Mouse (Mus musculus): ENCODE results near the gene Hist1h2ae. TPM values are rescaled to one million over a fixed set of nuclear protein-coding genes. Genes with fewer than 3 reads are reported as not detected.
"Not testable (repeated sequence)": the region's sequence is repeated elsewhere in the genome, so short reads cannot be mapped to it uniquely, and the experiment has no call there.

Gene Hist1h2ae
- polyA plus RNA-seq, 1 experiment from 2014 or later = 12.5 TPM

GRCm38 (mm10) chr13:23533560-23534367 is 37.3 kb downstream of the Hist1h2ae start, which contains the start of gene Hist1h2af:
Gene Hist1h2af (plus strand): TSS chr13:23533906.
- under 1% methylated on average over 25 of the region's 53 CpGs for WGBS
- H3K9me3 ChIP-seq (replicated peaks); H3K36me3 ChIP-seq; H3K27me3 ChIP-seq (replicated peaks): not testable (repeated sequence)
- peak within 1 kb of the TSS; percentile 77 for H3K27ac ChIP-seq (replicated peaks)
- H3K4me3 ChIP-seq (replicated peaks) = peak within 1 kb of the TSS; percentile 56
- peaks cover 31% of the 10 kb centered on the region for H3K4me1 ChIP-seq
- H3K9ac ChIP-seq (replicated peaks) = peak within 1 kb of the TSS; percentile 40
- peak; percentile 25; the same call in 1 of the 2 replicates for ATAC-seq (ENCODE audit: low FRiP score)
- peak within 1 kb of the TSS; percentile 87 for H3K4me2 ChIP-seq

- Histone ChIP-seq H3K27me3 (replicated peaks) (no peaks in the 10 kb centered on the region), H3K27ac (replicated peaks) (peak overlapping the region; percentile 96; the same call in 1 of the 2 replicates), H3K4me1 (peaks cover 31% of the 10 kb centered on the region), H3K9me3 (replicated peaks) (no peaks in the 10 kb centered on the region), H3K4me3 (replicated peaks) (peak overlapping the region; percentile 56), H3K36me3 (no peaks in the 10 kb centered on the region), H3K9ac (replicated peaks) (peak overlapping the region; percentile 65), H3K4me2 (peak overlapping the region; percentile 87)
- no peak for ATAC-seq (ENCODE audit: low FRiP score)
- 25% methylated on average over 9 of the region's 9 CpGs for WGBS
These were observed 38.6 kb downstream of the Hist1h2ae start for GRCm38 (mm10) chr13:23532262-23533075.

- Histone ChIP-seq H3K27me3 (replicated peaks) (no peaks in the 10 kb centered on the region), H3K4me2 (peak within 1 kb of the TSS; percentile 87), H3K4me3 (replicated peaks) (peak within 1 kb of the TSS; percentile 56), H3K36me3 (no peaks in the 10 kb centered on the region), H3K27ac (replicated peaks) (peak within 1 kb of the TSS; percentile 96), H3K4me1 (peaks cover 34% of the 10 kb centered on the region), H3K9me3 (replicated peaks) (no peaks in the 10 kb centered on the region), H3K9ac (replicated peaks) (peak within 1 kb of the TSS; percentile 73)
- ATAC-seq (ENCODE audit: low FRiP score) = peak; percentile 89
- WGBS = under 1% methylated on average over 62 of the region's 70 CpGs
These were observed 39.8 kb downstream of the Hist1h2ae start, which contains the start of gene Hist1h4h for GRCm38 (mm10) chr13:23530901-23531875. Gene Hist1h4h (plus strand): TSS chr13:23531050.

- Histone ChIP-seq H3K36me3 (no peaks in the 10 kb centered on the region), H3K9ac (replicated peaks) (peak overlapping the region; percentile 73), H3K4me1 (peaks cover 39% of the 10 kb centered on the region), H3K9me3 (replicated peaks) (no peaks in the 10 kb centered on the region), H3K27ac (replicated peaks) (peak overlapping the region; percentile 96), H3K27me3 (replicated peaks) (no peaks in the 10 kb centered on the region), H3K4me3 (replicated peaks) (peak overlapping the region; percentile 56), H3K4me2 (peak overlapping the region; percentile 87)
- ATAC-seq (ENCODE audit: low FRiP score) = peak; percentile 20; the same call in 1 of the 2 replicates
- 0% methylated on average over 20 of the region's 20 CpGs for WGBS
These were observed 40.7 kb downstream of the Hist1h2ae start for GRCm38 (mm10) chr13:23530181-23530900.

- H3K4me3 ChIP-seq (replicated peaks) = peak overlapping the region; percentile 56
- WGBS = 26% methylated on average over 2 of the region's 2 CpGs
- H3K9me3 ChIP-seq (replicated peaks) = no peaks in the 10 kb centered on the region
- ATAC-seq (ENCODE audit: low FRiP score) = no peak
- peak overlapping the region; percentile 96 for H3K27ac ChIP-seq (replicated peaks)
- peak overlapping the region; percentile 87 for H3K4me2 ChIP-seq
- peaks cover 38% of the 10 kb centered on the region for H3K4me1 ChIP-seq
- no peaks in the 10 kb centered on the region for H3K36me3 ChIP-seq
- H3K27me3 ChIP-seq (replicated peaks) = no peaks in the 10 kb centered on the region
- peak overlapping the region; percentile 73 for H3K9ac ChIP-seq (replicated peaks)
These were observed 41.4 kb downstream of the Hist1h2ae start for GRCm38 (mm10) chr13:23529480-23530165.

- Histone ChIP-seq H3K36me3 (no peaks in the 10 kb centered on the region), H3K4me1 (peaks cover 32% of the 10 kb centered on the region), H3K9ac (replicated peaks) (no peak overlapping the region), H3K27me3 (replicated peaks) (no peaks in the 10 kb centered on the region), H3K4me3 (replicated peaks) (no peak overlapping the region), H3K9me3 (replicated peaks) (no peaks in the 10 kb centered on the region), H3K4me2 (no peak overlapping the region), H3K27ac (replicated peaks) (no peak overlapping the region)
- ATAC-seq (ENCODE audit: low FRiP score) = no peak
- 33% methylated on average over 5 of the region's 5 CpGs for WGBS
These were observed 42.0 kb downstream of the Hist1h2ae start for GRCm38 (mm10) chr13:23529005-23529404.

GRCm38 (mm10) chr13:23526312-23526711 is 44.7 kb downstream of the Hist1h2ae start:
- H3K9ac ChIP-seq (replicated peaks) = peak overlapping the region; percentile 48; the same call in 1 of the 2 replicates
- peak overlapping the region; percentile 81 for H3K27ac ChIP-seq (replicated peaks)
- ATAC-seq (ENCODE audit: low FRiP score) = peak; percentile 60; the same call in 1 of the 2 replicates
- no peaks in the 10 kb centered on the region for H3K9me3 ChIP-seq (replicated peaks)
- peaks cover 17% of the 10 kb centered on the region for H3K4me1 ChIP-seq
- H3K4me2 ChIP-seq = peak overlapping the region; percentile 58
- under 1% methylated on average over 17 of the region's 17 CpGs for WGBS
- H3K36me3 ChIP-seq = no peaks in the 10 kb centered on the region
- H3K4me3 ChIP-seq (replicated peaks) = peak overlapping the region; percentile 53
- H3K27me3 ChIP-seq (replicated peaks) = no peaks in the 10 kb centered on the region

- no peak overlapping the region for H3K9ac ChIP-seq (replicated peaks)
These were observed 45.1 kb downstream of the Hist1h2ae start for GRCm38 (mm10) chr13:23525901-23526300.

GRCm38 (mm10) chr13:23524654-23525053 is 46.4 kb downstream of the Hist1h2ae start:
- 0 out of 2 replicates have a peak, but pooled peaks have one; percentile 13 for ATAC-seq (ENCODE audit: low FRiP score)
- no peaks in the 10 kb centered on the region for H3K9me3 ChIP-seq (replicated peaks)
- H3K4me3 ChIP-seq (replicated peaks) = no peak overlapping the region
- peaks cover 12% of the 10 kb centered on the region; the same call in 1 of the 2 replicates for H3K4me1 ChIP-seq
- 12% methylated on average over 5 of the region's 5 CpGs for WGBS
- no peak overlapping the region for H3K9ac ChIP-seq (replicated peaks)
- H3K4me2 ChIP-seq = peak overlapping the region; percentile 34
- H3K36me3 ChIP-seq = no peaks in the 10 kb centered on the region
- H3K27me3 ChIP-seq (replicated peaks) = no peaks in the 10 kb centered on the region
- H3K27ac ChIP-seq (replicated peaks) = no peak overlapping the region

More at GRCm38 (mm10) chr13:23525901-23526300, 45.1 kb downstream of the Hist1h2ae start:
- Histone ChIP-seq H3K4me1 (peaks cover 17% of the 10 kb centered on the region), H3K36me3 (no peaks in the 10 kb centered on the region), H3K9me3 (replicated peaks) (no peaks in the 10 kb centered on the region), H3K4me2 (peak overlapping the region; percentile 58), H3K4me3 (replicated peaks) (peak overlapping the region; percentile 53), H3K27me3 (replicated peaks) (no peaks in the 10 kb centered on the region), H3K27ac (replicated peaks) (no peak overlapping the region)
- 2% methylated on average over 10 of the region's 10 CpGs for WGBS
- ATAC-seq (ENCODE audit: low FRiP score) = no peak

GRCm38 (mm10) chr13:23523976-23524375 is 47.0 kb downstream of the Hist1h2ae start:
- Histone ChIP-seq H3K27ac (replicated peaks) (no peak overlapping the region), H3K9me3 (replicated peaks) (no peaks in the 10 kb centered on the region), H3K4me3 (replicated peaks) (no peak overlapping the region), H3K27me3 (replicated peaks) (no peaks in the 10 kb centered on the region), H3K36me3 (no peaks in the 10 kb centered on the region), H3K4me2 (no peak overlapping the region), H3K4me1 (peaks cover 14% of the 10 kb centered on the region), H3K9ac (replicated peaks) (no peak overlapping the region)
- 49% methylated on average over 5 of the region's 5 CpGs for WGBS
- no peak for ATAC-seq (ENCODE audit: low FRiP score)
